Mouse (Mus musculus) forebrain, embryonic 14.5 days (tissue): ENCODE measurements around the gene Tm6sf1. TPM values are rescaled to one million over a fixed set of nuclear protein-coding genes. Genes with fewer than 3 reads are reported as not detected.

Experiments
- ATAC-seq: fragments of 200-750 bp; cut with Nextera tagmentation; 2 replicates; pipeline ENCODE4 v1.8.0; 2017; ENCODE audit warnings: mild to moderate bottlenecking, moderate library complexity
- DNase-seq: peaks from one replicate; pipeline ENCODE4 v3.0.0-alpha.2; 2015; ENCODE audit warnings: low spot score
- H3K27ac ChIP-seq: fragments of 300-500 bp; sonication (generic); 2 replicates; pipeline ENCODE4 v1.5.1; 2014; ENCODE audit warnings: low read depth, mild to moderate bottlenecking, control low read depth, low read length, moderate library complexity
- H3K27me3 ChIP-seq: fragments of 300-500 bp; sonication (generic); replicated peaks from 2 replicates; pipeline ENCODE4 v1.6.1; 2014; ENCODE audit warnings: low read length, control low read depth, mixed read lengths; ENCODE audit not compliant: control insufficient read depth, insufficient read depth
- H3K36me3 ChIP-seq: fragments of 300-500 bp; sonication (generic); 2 replicates; pipeline ENCODE4 v1.6.1; 2014; ENCODE audit warnings: low read length, control low read depth; ENCODE audit not compliant: control insufficient read depth, insufficient read depth
- H3K4me1 ChIP-seq: fragments of 300-500 bp; sonication (generic); 2 replicates; pipeline ENCODE4 v1.6.1; 2014; ENCODE audit warnings: antibody characterized with exemption, low read length, control low read depth; ENCODE audit not compliant: control insufficient read depth, insufficient read depth
- H3K4me2 ChIP-seq: fragments of 300-500 bp; sonication (generic); 2 replicates; pipeline ENCODE4 v1.6.1; 2014; ENCODE audit warnings: mild to moderate bottlenecking, control low read depth, low read length
- H3K4me3 ChIP-seq: fragments of 300-500 bp; sonication (generic); 2 replicates; pipeline ENCODE4 v1.5.1; 2014; ENCODE audit warnings: low read depth, low read length, control low read depth
- H3K9ac ChIP-seq: fragments of 300-500 bp; sonication (generic); 2 replicates; pipeline ENCODE4 v1.6.1; 2014; ENCODE audit warnings: mild to moderate bottlenecking, low read length, control low read depth, moderate library complexity
- H3K9me3 ChIP-seq: fragments of 300-500 bp; sonication (generic); replicated peaks from 2 replicates; pipeline ENCODE4 v1.6.1; 2016; ENCODE audit warnings: low read length, control low read depth, mixed read lengths; ENCODE audit not compliant: control insufficient read depth
- WGBS: fragments of 180-500 bp; shearing (Covaris S2); extraction: QIAGEN DNeasy Blood & Tissue Kit; methylation state at CpG from one replicate; pipeline ENCODE4 v1.1.7; 2014; 5-methylcytosine and 5-hydroxymethylcytosine counted together
- polyA plus RNA-seq: library from polyadenylated mRNA; unstranded; fragments of >200 nt; fragmentation: Nextera tagmentation; extraction: Ambion mirVana; gene quantifications from 2 replicates; pipeline ENCODE4 v1.2.1, GENCODE M21; 2014

Tm6sf1 gene
- polyA plus RNA-seq: 8.4 and 10.7 TPM in 2 replicates

DNA sequence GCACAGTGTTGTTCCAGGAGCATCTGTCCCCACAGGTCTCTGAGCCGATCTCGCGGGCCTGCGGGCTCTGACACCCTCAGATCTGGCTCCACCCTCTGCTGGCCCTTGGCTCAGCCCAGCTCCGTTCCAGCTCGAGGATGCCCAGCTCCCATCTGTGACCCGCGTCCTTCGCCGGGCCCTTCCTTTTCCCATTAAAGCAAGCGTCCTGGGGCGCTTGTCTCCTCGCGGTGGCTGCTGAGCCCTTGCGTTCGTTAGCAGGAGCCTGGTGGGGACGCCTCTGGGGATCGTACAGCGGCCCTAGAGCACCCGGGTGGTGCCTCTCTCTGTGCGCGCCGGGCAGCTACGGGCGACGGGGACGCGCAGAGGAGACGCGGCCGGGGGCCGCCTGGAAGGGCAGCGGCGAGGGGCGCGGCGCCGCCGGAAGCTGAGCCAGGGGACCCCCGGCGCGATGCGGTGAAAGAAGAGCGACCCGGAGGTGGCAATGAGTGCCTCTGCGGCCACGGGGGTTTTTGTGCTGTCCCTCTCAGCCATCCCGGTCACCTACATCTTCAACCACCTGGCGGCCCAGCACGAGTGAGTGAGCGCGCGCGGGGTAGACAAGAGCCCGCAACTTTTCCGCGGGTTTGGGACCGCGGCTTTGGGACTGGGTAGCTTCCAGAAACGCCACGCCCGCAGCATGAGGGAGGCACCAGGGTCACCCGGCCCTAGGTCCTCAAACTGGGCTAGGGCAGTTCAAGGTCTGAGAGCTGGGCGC lies at the start of gene Tm6sf1:
TSS of gene Tm6sf1 (plus strand) at position 34 of the 754 bp plus-strand sequence.
- Histone ChIP-seq H3K27ac (no peak within 1 kb of the TSS), H3K9ac (peak within 1 kb of the TSS; percentile 74), H3K4me1 (peaks cover 16% of the 10 kb centered on the region; the same call in 1 of the 2 replicates), H3K4me3 (peak within 1 kb of the TSS; percentile 52), H3K4me2 (peak within 1 kb of the TSS; percentile 95), H3K9me3 (no peaks in the 10 kb centered on the region), H3K36me3 (no peaks in the 10 kb centered on the region), H3K27me3 (0 out of 2 replicates have a peak, but pooled peaks cover 2% of the 10 kb centered on the region)
- ATAC-seq (peak; percentile 74), DNase-seq (peak; percentile 42)
- under 1% methylated on average over 64 of the region's 64 CpGs for WGBS

DNA sequence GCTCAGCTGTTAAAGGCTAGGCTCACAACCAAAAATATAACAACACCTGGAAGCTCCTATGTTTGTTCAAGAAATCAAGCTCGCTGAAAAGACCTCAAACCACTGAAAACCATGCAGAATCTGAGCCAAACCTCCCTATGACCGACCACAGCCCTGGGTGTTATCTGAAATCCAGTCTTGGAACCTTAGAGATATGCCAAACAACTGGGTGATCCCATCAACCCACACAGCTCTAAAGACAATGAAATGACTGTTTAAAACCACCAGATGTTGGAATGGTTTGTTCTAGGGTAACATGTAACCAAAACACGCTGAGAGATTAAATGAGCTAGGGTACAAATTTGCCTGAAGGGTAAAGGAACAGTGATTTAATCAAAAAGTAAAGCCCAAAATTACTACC lies 33.9 kb upstream of the Tm6sf1 start:
- ATAC-seq (no peak), DNase-seq (no peak)
- Histone ChIP-seq H3K9me3 (no peaks in the 10 kb centered on the region), H3K4me3 (no peak overlapping the region), H3K36me3 (no peaks in the 10 kb centered on the region), H3K4me1 (peaks cover 30% of the 10 kb centered on the region), H3K4me2 (no peak overlapping the region), H3K9ac (no peak overlapping the region), H3K27me3 (no peaks in the 10 kb centered on the region), H3K27ac (no peak overlapping the region)
- WGBS: 82% methylated on average over 3 of the region's 3 CpGs

DNA sequence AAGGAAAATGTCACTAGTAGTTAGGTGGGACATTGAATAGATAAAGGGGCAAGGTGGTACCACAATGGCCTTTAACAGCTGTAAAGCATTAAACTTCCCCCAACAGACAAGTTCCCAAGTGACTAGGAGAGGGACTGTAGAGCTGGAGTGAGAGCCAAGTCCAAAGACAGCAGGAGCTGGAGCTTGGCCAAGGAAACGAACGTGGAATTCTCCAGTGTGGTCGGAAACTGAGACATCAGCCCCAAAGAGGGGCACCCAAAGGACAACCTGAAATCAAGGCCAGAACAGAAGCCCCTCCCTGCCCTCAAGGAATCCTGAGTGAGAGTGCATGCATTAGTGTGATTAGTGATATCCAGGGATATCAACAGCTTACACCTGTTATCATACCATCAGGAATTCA lies 33.4 kb upstream of the Tm6sf1 start:
- Histone ChIP-seq H3K4me3 (no peak overlapping the region), H3K27me3 (no peaks in the 10 kb centered on the region), H3K9ac (no peak overlapping the region), H3K36me3 (no peaks in the 10 kb centered on the region), H3K4me2 (peak overlapping the region; percentile 4; the same call in 1 of the 2 replicates), H3K9me3 (no peaks in the 10 kb centered on the region), H3K27ac (no peak overlapping the region), H3K4me1 (peaks cover 30% of the 10 kb centered on the region)
- DNase-seq (peak; percentile 8), ATAC-seq (no peak)
- 14% methylated on average over 3 of the region's 3 CpGs for WGBS

DNA sequence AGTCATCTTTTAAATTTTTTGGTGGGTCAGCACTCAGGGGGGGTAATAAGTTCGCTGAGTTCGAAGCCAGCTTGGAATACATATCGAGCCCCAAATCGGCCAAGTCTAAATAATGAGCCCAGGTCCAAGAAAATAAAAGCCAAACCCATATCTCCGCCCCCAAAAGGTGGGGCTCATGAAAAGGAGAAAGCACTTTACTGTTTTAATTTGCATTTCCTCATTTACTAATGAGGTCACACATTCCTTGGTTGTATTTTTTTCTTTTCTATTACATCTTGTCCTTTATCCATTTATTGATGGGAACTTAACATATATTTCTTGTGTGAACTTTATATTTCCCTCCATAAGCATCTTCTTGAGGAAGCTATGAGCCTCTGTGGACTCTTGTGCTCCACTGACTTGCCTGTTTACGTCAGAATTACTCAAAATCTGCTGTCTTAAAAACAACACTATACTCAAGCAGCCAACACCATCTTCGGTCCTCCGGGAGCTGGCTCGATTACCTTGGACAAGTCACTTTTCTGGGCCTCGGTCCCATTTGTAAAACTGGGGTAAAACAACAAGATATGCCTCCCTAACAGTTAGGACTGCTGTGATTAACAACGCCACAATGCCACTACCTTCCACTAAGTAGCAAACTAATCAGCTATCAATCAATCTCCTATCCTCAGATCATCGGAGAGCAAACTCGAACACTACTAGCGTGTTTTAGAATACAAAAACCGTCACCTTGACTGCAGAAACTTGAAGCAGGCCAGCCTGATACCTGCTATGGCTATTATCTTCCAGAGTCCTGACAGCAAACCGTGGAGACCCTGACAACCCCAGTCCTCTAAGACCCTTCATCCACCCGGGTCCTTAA lies 30.8 kb upstream of the Tm6sf1 start:
- Histone ChIP-seq H3K4me1 (peaks cover 30% of the 10 kb centered on the region), H3K27ac (peak overlapping the region; percentile 94), H3K36me3 (no peaks in the 10 kb centered on the region), H3K9ac (peak overlapping the region; percentile 89), H3K4me2 (peak overlapping the region; percentile 77), H3K27me3 (no peaks in the 10 kb centered on the region), H3K4me3 (peak overlapping the region; percentile 83), H3K9me3 (no peaks in the 10 kb centered on the region)
- no peak for ATAC-seq
- DNase-seq: peak; percentile 23
- WGBS: 10% methylated on average over 17 of the region's 17 CpGs

DNA sequence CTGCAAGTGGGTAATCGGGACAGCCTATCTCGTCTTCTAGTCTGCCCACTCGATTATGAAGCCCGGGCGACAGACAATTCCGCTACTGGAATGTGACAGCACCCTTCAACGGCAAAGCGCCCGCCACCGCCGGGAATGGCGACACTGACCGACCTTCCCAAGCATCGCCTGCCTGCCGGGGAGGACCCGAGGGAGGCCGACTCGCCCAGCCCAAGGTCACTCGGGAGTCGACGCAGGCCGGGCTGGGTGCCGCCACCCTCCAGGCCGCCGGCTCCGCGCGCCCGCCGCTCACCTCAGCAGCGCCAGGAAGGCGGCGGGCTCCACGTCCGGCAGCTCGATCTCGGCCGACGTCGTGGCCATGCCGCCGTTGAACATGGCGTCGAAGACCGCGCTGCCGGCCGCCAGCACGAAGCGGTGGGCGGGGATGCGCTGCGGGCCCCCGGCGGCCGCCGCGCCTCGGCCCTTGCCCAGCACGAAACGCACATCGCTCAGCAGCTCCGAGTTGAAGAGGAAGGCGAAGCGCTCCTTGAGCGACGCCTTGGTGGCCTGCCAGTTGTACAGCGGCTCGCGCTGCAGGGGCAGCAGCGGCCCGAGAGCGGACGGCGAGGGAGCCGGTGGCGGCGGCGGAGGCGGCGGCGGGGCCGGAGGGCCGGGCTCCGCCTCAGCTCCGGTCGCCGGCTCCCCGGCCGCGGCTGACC lies 30.0 kb upstream of the Tm6sf1 start:
- ATAC-seq (peak; percentile 86), DNase-seq (peak; percentile 65)
- Histone ChIP-seq H3K27ac (peak overlapping the region; percentile 94), H3K9ac (peak overlapping the region; percentile 89), H3K4me3 (peak overlapping the region; percentile 83), H3K36me3 (no peaks in the 10 kb centered on the region), H3K4me1 (peaks cover 30% of the 10 kb centered on the region), H3K27me3 (no peaks in the 10 kb centered on the region), H3K4me2 (peak overlapping the region; percentile 77), H3K9me3 (no peaks in the 10 kb centered on the region)
- WGBS: under 1% methylated on average over 90 of the region's 91 CpGs

DNA sequence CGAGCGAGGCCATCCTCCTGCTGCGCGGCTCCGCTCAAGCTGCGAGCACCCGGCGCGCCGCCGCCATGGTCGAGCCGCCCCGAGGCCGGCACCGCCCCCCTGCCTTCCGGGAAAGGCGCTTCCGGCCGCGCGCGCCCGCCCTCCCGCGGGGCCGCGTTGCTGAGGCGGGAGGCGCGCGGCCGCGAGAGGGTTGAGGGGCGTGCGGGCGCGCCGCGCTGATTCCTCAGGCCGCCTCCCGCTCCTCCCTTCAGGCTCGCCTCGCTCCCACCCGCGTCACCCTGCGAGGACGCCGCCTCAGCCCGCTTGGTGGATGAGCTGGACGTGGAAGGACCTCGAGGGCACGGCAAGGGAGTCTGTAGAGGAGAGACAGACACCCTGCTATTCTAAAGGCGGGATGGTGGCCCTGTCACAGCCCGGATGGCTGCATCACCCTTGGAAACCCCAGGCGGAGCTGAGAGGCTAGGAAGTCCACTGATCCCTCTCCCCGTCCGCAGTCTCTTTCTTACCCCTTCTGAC lies 29.4 kb upstream of the Tm6sf1 start, which contains the start of gene Btbd1:
TSS of gene Btbd1 (minus strand) at position 53 of the 516 bp plus-strand sequence.
- under 1% methylated on average over 56 of the region's 58 CpGs for WGBS
- DNase-seq: peak; percentile 94
- Histone ChIP-seq H3K4me2 (peak within 1 kb of the TSS; percentile 77), H3K4me1 (peaks cover 30% of the 10 kb centered on the region), H3K27ac (peak within 1 kb of the TSS; percentile 94), H3K9ac (peak within 1 kb of the TSS; percentile 89), H3K27me3 (no peaks in the 10 kb centered on the region), H3K36me3 (no peaks in the 10 kb centered on the region), H3K4me3 (peak within 1 kb of the TSS; percentile 83), H3K9me3 (no peaks in the 10 kb centered on the region)
- peak; percentile 94 for ATAC-seq

DNA sequence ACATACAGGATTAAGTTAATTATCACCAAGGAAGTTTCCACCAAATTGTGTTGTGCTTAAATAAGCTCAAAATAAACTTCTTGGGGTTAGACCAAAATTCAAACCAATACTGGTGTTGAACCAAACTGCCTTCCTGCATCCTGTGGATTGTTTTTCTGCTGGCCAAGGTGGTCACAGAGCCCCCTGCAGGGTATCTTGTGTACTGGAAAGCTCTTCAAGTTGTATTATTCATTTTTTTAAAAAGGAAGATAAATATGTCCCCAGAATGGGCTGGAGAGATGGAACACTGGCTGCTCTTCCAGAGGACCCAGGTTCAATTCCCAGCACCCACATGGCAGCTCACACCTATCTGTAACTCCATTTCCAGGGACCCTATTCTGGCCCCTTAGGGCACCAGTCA lies 24.0 kb upstream of the Tm6sf1 start:
- no peak for DNase-seq

DNA sequence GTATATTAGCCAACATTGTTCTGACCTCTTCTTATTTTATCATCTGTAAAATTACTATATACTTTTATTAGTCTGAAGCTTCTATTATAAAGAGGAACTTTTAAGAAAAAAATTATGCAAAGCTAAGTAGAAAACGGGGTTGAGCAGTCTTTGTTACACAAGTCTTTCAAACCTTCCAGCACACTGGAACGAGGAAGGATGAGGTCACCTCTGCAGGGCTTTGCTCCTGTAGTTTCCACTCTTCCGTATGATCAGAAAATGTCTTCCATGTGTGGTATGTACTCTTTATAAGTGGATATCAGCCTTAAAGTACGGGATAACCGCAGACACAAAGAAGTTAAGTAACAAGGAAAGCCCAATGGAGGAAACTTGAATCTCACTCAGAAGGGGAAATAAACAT lies 23.4 kb upstream of the Tm6sf1 start:
- ATAC-seq (no peak), DNase-seq (no peak)
- no peak overlapping the region for H3K9ac ChIP-seq
- H3K27ac ChIP-seq: no peak overlapping the region
- 82% methylated on average over 5 of the region's 5 CpGs for WGBS
- no peaks in the 10 kb centered on the region for H3K4me1 ChIP-seq
- no peak overlapping the region for H3K4me2 ChIP-seq
- no peaks in the 10 kb centered on the region for H3K36me3 ChIP-seq
- H3K9me3 ChIP-seq: no peaks in the 10 kb centered on the region
- H3K4me3 ChIP-seq: no peak overlapping the region
- no peaks in the 10 kb centered on the region for H3K27me3 ChIP-seq

More for the DNA sequence above, 24.0 kb upstream of the Tm6sf1 start:
- H3K4me3 ChIP-seq: no peak overlapping the region
- no peaks in the 10 kb centered on the region for H3K4me1 ChIP-seq
- H3K9me3 ChIP-seq: no peaks in the 10 kb centered on the region
- no peak overlapping the region for H3K27ac ChIP-seq
- no peak for ATAC-seq
- H3K9ac ChIP-seq: no peak overlapping the region
- H3K36me3 ChIP-seq: no peaks in the 10 kb centered on the region
- H3K27me3 ChIP-seq: no peaks in the 10 kb centered on the region
- no peak overlapping the region for H3K4me2 ChIP-seq
